Mouse (Mus musculus): ENCODE data around the gene Mif. TPM values are rescaled to one million over a fixed set of nuclear protein-coding genes. Genes with fewer than 3 reads are reported as not detected.

Gene Mif
- polyA plus RNA-seq, 1 experiment from 2014 or later, result 1,381 TPM

DNA sequence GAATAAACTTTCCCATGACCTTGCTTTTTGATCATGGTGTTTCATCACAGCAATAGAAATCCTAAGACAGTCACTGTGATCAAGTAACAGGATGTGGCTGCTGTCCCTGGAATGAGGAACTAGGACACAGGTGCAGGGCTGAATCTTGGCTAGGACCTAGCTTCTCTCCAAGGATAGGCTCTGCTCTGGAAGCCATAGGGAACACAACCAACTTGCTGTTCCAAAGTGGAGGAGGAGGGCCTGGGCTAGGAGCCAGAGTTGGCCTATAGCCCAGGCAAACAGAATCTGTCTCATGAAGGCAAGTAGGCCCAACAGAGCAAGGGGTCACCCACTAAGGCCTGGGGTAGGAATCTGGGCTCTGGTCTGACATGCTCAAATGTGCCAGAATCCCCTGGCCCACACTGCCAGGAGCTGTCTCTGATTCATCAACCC is 31.5 kb downstream of the Mif start:
- DNase-seq, result peak; percentile 34
- no peak overlapping the region for H3K4me2 ChIP-seq (ENCODE audit: low read length)
- H3K4me3 ChIP-seq (replicated peaks; ENCODE audit: low read depth, low read length), result no peak overlapping the region
- no peak for ATAC-seq (ENCODE audit: low FRiP score, low TSS enrichment)
- H3K27ac ChIP-seq (replicated peaks; ENCODE audit: low read depth, low read length), result no peak overlapping the region
- no peaks in the 10 kb centered on the region for H3K36me3 ChIP-seq (ENCODE audit: control insufficient read depth, insufficient read depth, low read length)
- H3K9ac ChIP-seq (replicated peaks; ENCODE audit: low read length), result no peak overlapping the region
- H3K27me3 ChIP-seq (ENCODE audit: control insufficient read depth, insufficient read depth, low read length), result peaks cover 9% of the 10 kb centered on the region
- H3K9me3 ChIP-seq (ENCODE audit: control insufficient read depth, low read length), result no peaks in the 10 kb centered on the region
- no peaks in the 10 kb centered on the region for H3K4me1 ChIP-seq (ENCODE audit: control insufficient read depth, insufficient read depth, low read length)

GRCm38 (mm10) chr10:75827668-75828360 is 32.2 kb downstream of the Mif start:
- ATAC-seq (ENCODE audit: low FRiP score, low TSS enrichment) (no peak), DNase-seq (peak; percentile 35)
- Histone ChIP-seq H3K27me3 (ENCODE audit: control insufficient read depth, insufficient read depth, low read length) (peaks cover 4% of the 10 kb centered on the region; the same call in 1 of the 2 replicates), H3K27ac (replicated peaks; ENCODE audit: low read depth, low read length) (no peak overlapping the region), H3K4me3 (replicated peaks; ENCODE audit: low read depth, low read length) (no peak overlapping the region), H3K4me1 (ENCODE audit: control insufficient read depth, insufficient read depth, low read length) (no peaks in the 10 kb centered on the region), H3K9me3 (ENCODE audit: control insufficient read depth, low read length) (no peaks in the 10 kb centered on the region), H3K4me2 (ENCODE audit: low read length) (no peak overlapping the region), H3K36me3 (ENCODE audit: control insufficient read depth, insufficient read depth, low read length) (no peaks in the 10 kb centered on the region), H3K9ac (replicated peaks; ENCODE audit: low read length) (no peak overlapping the region)
- WGBS, result 94% methylated on average over 4 of the region's 4 CpGs

DNA sequence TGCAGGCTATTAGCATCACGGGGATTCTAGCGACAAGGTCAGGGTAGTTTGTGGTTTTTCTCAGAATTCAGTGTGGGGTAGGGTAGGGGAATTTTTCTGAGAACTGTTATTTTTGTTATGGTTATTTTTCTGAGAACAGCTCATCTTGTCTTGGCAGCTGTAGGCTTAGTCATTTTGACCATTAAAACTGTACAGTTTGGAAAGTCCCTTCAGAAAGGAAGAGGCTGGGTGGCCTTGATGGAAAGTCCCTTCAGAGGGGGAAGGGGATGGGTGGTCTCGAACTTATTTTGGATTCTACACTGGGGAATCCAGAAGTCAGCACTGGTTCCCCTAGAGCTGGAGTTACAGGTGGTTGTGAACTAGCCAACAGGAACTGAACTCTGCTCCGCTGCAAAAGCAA is 35.5 kb downstream of the Mif start:
- WGBS, result 90% methylated on average over 4 of the region's 4 CpGs
- Histone ChIP-seq H3K9ac (replicated peaks; ENCODE audit: low read length) (no peak overlapping the region), H3K27me3 (ENCODE audit: control insufficient read depth, insufficient read depth, low read length) (no peaks in the 10 kb centered on the region), H3K36me3 (ENCODE audit: control insufficient read depth, insufficient read depth, low read length) (no peaks in the 10 kb centered on the region), H3K4me3 (replicated peaks; ENCODE audit: low read depth, low read length) (no peak overlapping the region), H3K9me3 (ENCODE audit: control insufficient read depth, low read length) (no peaks in the 10 kb centered on the region), H3K4me2 (ENCODE audit: low read length) (no peak overlapping the region), H3K27ac (replicated peaks; ENCODE audit: low read depth, low read length) (no peak overlapping the region), H3K4me1 (ENCODE audit: control insufficient read depth, insufficient read depth, low read length) (no peaks in the 10 kb centered on the region)
- DNase-seq, result no peak
- ATAC-seq (ENCODE audit: low FRiP score, low TSS enrichment), result no peak

DNA sequence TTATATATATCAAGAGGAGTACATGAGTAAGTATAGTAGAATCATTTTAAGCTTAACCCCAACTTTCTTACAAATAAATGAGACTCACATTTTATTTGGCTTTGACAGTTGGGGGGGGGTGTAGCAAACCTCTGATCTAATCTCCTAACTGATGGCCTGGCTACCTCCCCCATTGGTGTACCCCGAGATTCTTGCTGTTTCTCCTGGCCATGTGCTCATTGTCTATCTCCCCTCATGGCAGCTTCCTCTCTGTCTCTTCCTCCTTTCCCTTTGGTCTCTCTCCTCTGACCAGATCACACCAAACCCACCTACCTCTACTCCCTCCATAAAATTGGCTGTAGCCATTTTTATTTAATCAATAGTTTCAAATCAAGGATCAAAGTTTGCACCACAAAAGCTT is 36.3 kb downstream of the Mif start:
- WGBS, result 93% methylated on average over 1 of the region's 1 CpGs
- Histone ChIP-seq H3K4me3 (replicated peaks; ENCODE audit: low read depth, low read length) (no peak overlapping the region), H3K9ac (replicated peaks; ENCODE audit: low read length) (no peak overlapping the region), H3K36me3 (ENCODE audit: control insufficient read depth, insufficient read depth, low read length) (no peaks in the 10 kb centered on the region), H3K4me1 (ENCODE audit: control insufficient read depth, insufficient read depth, low read length) (no peaks in the 10 kb centered on the region), H3K4me2 (ENCODE audit: low read length) (no peak overlapping the region), H3K27me3 (ENCODE audit: control insufficient read depth, insufficient read depth, low read length) (no peaks in the 10 kb centered on the region), H3K27ac (replicated peaks; ENCODE audit: low read depth, low read length) (no peak overlapping the region), H3K9me3 (ENCODE audit: control insufficient read depth, low read length) (no peaks in the 10 kb centered on the region)
- DNase-seq, result no peak
- no peak for ATAC-seq (ENCODE audit: low FRiP score, low TSS enrichment)

GRCm38 (mm10) chr10:75822443-75822842 is 37.6 kb downstream of the Mif start, which contains the start of gene Gstt4:
Gene Gstt4, minus strand, starts transcription at chr10:75822543.
- Histone ChIP-seq H3K27ac (replicated peaks; ENCODE audit: low read depth, low read length) (no peak within 1 kb of the TSS), H3K9me3 (ENCODE audit: control insufficient read depth, low read length) (no peaks in the 10 kb centered on the region), H3K9ac (replicated peaks; ENCODE audit: low read length) (no peak within 1 kb of the TSS), H3K4me3 (replicated peaks; ENCODE audit: low read depth, low read length) (no peak within 1 kb of the TSS), H3K36me3 (ENCODE audit: control insufficient read depth, insufficient read depth, low read length) (no peaks in the 10 kb centered on the region), H3K4me2 (ENCODE audit: low read length) (no peak within 1 kb of the TSS), H3K4me1 (ENCODE audit: control insufficient read depth, insufficient read depth, low read length) (no peaks in the 10 kb centered on the region), H3K27me3 (ENCODE audit: control insufficient read depth, insufficient read depth, low read length) (no peaks in the 10 kb centered on the region)
- no peak for ATAC-seq (ENCODE audit: low FRiP score, low TSS enrichment)
- 92% methylated on average over 2 of the region's 2 CpGs for WGBS
- no peak for DNase-seq

GRCm38 (mm10) chr10:75819882-75820281 is 40.2 kb downstream of the Mif start:
- DNase-seq, result no peak
- Histone ChIP-seq H3K9me3 (ENCODE audit: control insufficient read depth, low read length) (no peaks in the 10 kb centered on the region), H3K4me1 (ENCODE audit: control insufficient read depth, insufficient read depth, low read length) (no peaks in the 10 kb centered on the region), H3K4me3 (replicated peaks; ENCODE audit: low read depth, low read length) (no peak overlapping the region), H3K4me2 (ENCODE audit: low read length) (no peak overlapping the region), H3K36me3 (ENCODE audit: control insufficient read depth, insufficient read depth, low read length) (no peaks in the 10 kb centered on the region), H3K27ac (replicated peaks; ENCODE audit: low read depth, low read length) (no peak overlapping the region), H3K9ac (replicated peaks; ENCODE audit: low read length) (no peak overlapping the region), H3K27me3 (ENCODE audit: control insufficient read depth, insufficient read depth, low read length) (no peaks in the 10 kb centered on the region)
- 87% methylated on average over 5 of the region's 5 CpGs for WGBS
- ATAC-seq (ENCODE audit: low FRiP score, low TSS enrichment), result no peak

- Histone ChIP-seq H3K9ac (replicated peaks; ENCODE audit: low read length) (no peak overlapping the region), H3K4me2 (ENCODE audit: low read length) (no peak overlapping the region), H3K27ac (replicated peaks; ENCODE audit: low read depth, low read length) (no peak overlapping the region), H3K4me1 (ENCODE audit: control insufficient read depth, insufficient read depth, low read length) (no peaks in the 10 kb centered on the region), H3K9me3 (ENCODE audit: control insufficient read depth, low read length) (no peaks in the 10 kb centered on the region), H3K36me3 (ENCODE audit: control insufficient read depth, insufficient read depth, low read length) (no peaks in the 10 kb centered on the region), H3K4me3 (replicated peaks; ENCODE audit: low read depth, low read length) (no peak overlapping the region), H3K27me3 (ENCODE audit: control insufficient read depth, insufficient read depth, low read length) (no peaks in the 10 kb centered on the region)
- ATAC-seq (ENCODE audit: low FRiP score, low TSS enrichment) (no peak), DNase-seq (no peak)
- WGBS, result 63% methylated on average over 10 of the region's 10 CpGs
Measured at GRCm38 (mm10) chr10:75818641-75819040, 41.4 kb downstream of the Mif start.

Other genes with a start within 250 kb of the Mif start
- gene Susd2, start 216.2 kb downstream of the Mif start, polyA plus RNA-seq (2014; fragmentation: Nextera tagmentation; extraction: Ambion mirVana), result 2.3 and 2.5 TPM in 2 replicates
- gene Cabin1, start 95.9 kb downstream of the Mif start, polyA plus RNA-seq (2014; fragmentation: Nextera tagmentation; extraction: Ambion mirVana), result 47.2 and 54.5 TPM in 2 replicates
- 75.9 and 94.5 TPM in 2 replicates for gene Ddt, start 86.8 kb downstream of the Mif start, polyA plus RNA-seq (2014; fragmentation: Nextera tagmentation; extraction: Ambion mirVana)
- not detected in 2 replicates for gene Gm20441, start 79.3 kb downstream of the Mif start, polyA plus RNA-seq (2014; fragmentation: Nextera tagmentation; extraction: Ambion mirVana)
- gene Gstt3, start 78.8 kb downstream of the Mif start, polyA plus RNA-seq (2014; fragmentation: Nextera tagmentation; extraction: Ambion mirVana), result 0.23 and 1.1 TPM in 2 replicates
- gene Gstt1, start 61.7 kb downstream of the Mif start, polyA plus RNA-seq (2014; fragmentation: Nextera tagmentation; extraction: Ambion mirVana), result 9.8 and 12.4 TPM in 2 replicates
- not detected in 2 replicates for gene Gstt4, start 37.7 kb downstream of the Mif start, polyA plus RNA-seq (2014; fragmentation: Nextera tagmentation; extraction: Ambion mirVana)
- 3.8 and 4.3 TPM in 2 replicates for gene Gstt2, start 22.8 kb downstream of the Mif start, polyA plus RNA-seq (2014; fragmentation: Nextera tagmentation; extraction: Ambion mirVana)
- gene Derl3, start 33.2 kb upstream of the Mif start, polyA plus RNA-seq (2014; fragmentation: Nextera tagmentation; extraction: Ambion mirVana), result 1.2 TPM in 2 replicates
- gene Smarcb1, start 61.4 kb upstream of the Mif start, polyA plus RNA-seq (2014; fragmentation: Nextera tagmentation; extraction: Ambion mirVana), result 277 and 283 TPM in 2 replicates
- gene Chchd10, start 72.9 kb upstream of the Mif start, polyA plus RNA-seq (2014; fragmentation: Nextera tagmentation; extraction: Ambion mirVana), result 44.2 and 76.8 TPM in 2 replicates
- 13.3 and 16.5 TPM in 2 replicates for gene Mmp11, start 76.3 kb upstream of the Mif start, polyA plus RNA-seq (2014; fragmentation: Nextera tagmentation; extraction: Ambion mirVana)
- gene Gm867, start 80.4 kb upstream of the Mif start, polyA plus RNA-seq (2014; fragmentation: Nextera tagmentation; extraction: Ambion mirVana), result 0.22 and 0.53 TPM in 2 replicates
- not detected in 2 replicates for gene Vpreb3, start 82.8 kb upstream of the Mif start, polyA plus RNA-seq (2014; fragmentation: Nextera tagmentation; extraction: Ambion mirVana)
- gene Gm5134, start 94.3 kb upstream of the Mif start, polyA plus RNA-seq (2014; fragmentation: Nextera tagmentation; extraction: Ambion mirVana), result not detected in 2 replicates
- 11.9 and 14.6 TPM in 2 replicates for gene Zfp280b, start 172.4 kb upstream of the Mif start, polyA plus RNA-seq (2014; fragmentation: Nextera tagmentation; extraction: Ambion mirVana)

Data from midbrain, embryonic 14.5 days (tissue).